Mouse (Mus musculus) layer of hippocampus, postnatal 10 days (tissue): ENCODE measurements around the gene Slc35a3. TPM values are rescaled to one million over a fixed set of nuclear protein-coding genes. Genes with fewer than 3 reads are reported as not detected.
"Not testable (repeated sequence)": the region's sequence is repeated elsewhere in the genome, so short reads cannot be mapped to it uniquely, and the experiment has no call there.

Experiments
- DNase-seq, 2 experiments: peaks; one replicate each; pipeline ENCODE4 v3.0.0; 2021; ENCODE audit warnings: low spot score in 2 of 2
- total RNA-seq, 2 experiments: library from RNA; stranded (reverse); gene quantifications; 2 replicates each; pipeline ENCODE4 v1.2.3; 2021

Gene Slc35a3
- total RNA-seq, 2 experiments from 2014 or later = 15.2 to 16.9 TPM

DNA sequence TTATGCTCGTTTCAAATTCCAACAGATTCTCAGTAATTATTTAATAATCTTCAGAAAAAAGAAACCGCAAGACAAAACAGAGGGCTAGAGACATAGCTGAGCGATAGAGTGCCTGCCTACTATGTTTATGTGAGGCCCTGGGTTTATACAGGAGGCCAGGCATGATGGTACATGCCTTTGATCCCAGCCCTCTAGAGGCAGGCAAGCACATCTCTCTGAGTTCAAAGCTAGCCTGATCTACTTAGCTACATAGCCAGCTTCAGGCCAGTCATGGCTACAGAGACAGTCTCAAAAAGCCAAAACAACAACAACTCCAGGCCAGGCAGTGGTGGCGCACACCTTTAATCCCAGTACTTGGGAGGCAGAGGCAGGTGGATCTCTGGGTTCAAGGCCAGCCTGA lies 11.0 kb downstream of the Slc35a3 start:
- no peak for DNase-seq

DNA sequence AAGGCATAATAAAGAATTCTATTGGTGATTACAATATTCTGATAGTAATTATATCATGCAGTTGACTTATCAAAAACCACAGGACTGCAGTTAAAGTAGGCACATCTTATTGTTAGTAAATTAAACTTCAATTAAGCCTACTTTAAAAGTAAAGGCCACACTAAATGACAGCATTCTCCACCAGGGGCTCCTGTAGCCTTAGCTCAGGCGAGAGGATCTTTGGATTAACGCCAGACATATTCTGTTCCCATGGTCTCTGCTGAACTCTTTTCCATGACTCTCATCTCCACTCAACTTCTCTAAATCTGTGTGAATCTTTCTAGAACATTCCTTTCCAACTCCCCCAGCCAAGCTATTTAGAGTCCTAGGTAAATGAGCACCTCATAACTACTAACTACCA lies 13.8 kb downstream of the Slc35a3 start:
- DNase-seq = no peak

DNA sequence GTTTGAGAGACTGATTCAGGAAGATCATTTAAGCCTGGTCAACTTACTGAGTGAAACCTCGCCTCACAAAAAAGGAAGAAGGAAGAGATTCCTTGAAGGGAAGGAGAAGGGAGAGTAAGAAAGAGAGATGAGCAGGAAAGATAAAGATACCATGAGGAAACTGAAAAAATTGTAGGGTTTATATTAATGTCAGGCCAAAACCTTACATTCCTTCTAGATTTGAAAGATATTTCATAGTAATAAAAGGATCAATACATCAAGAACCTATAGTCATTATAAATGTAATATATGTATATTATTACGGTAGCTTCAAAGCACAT lies 17.0 kb downstream of the Slc35a3 start:
- DNase-seq = no peak

DNA sequence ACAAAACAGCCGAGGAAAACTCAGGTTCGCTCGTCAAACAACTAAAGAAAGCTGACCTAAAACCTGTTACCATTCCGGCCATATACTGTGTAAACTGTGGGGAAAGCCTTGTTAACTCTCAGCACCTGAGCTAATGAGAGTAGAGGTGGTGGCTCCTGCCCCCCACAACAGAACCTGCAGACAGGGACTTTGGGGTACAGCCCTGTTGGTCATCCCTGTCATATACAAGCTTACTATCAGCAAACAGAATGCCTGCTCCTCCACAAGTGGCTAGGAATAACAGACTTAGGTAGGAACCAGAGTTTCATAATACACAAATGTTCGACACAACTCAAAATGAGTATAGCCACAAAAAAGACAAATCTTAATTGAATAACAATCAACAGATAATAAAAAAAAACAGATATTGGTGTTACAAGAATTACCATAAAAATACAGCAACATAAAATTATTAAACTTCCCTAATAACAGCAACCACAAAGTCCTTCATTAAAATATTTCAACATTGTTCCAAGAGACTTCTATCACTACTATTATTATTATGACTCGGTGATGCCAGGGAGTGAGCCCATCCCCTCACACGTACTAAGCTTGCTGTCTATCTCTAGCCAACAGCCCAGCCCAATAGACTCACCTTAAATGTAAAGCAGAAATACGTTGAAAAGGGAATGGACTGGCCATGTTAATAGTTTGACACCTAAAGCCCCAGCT lies 17.5 kb downstream of the Slc35a3 start:
- no peak for DNase-seq

DNA sequence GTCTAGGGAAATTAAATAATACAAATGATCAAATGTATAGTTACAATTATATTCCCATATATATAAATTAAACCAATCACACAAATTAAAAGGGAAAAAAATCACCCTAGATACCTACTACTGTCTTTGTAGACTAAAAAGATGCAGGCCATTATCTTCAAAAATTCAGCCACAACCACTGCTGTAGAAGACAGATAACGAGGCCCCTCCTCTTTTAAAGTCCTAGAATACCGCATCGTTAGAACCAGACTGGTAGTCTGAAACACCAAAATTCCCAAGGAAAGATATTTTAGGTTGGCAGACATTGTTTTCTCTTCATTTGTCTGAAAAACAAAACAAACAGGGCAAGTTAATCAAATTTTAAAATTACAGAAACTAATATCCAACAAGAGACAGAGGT lies 18.3 kb downstream of the Slc35a3 start:
- no peak for DNase-seq

DNA sequence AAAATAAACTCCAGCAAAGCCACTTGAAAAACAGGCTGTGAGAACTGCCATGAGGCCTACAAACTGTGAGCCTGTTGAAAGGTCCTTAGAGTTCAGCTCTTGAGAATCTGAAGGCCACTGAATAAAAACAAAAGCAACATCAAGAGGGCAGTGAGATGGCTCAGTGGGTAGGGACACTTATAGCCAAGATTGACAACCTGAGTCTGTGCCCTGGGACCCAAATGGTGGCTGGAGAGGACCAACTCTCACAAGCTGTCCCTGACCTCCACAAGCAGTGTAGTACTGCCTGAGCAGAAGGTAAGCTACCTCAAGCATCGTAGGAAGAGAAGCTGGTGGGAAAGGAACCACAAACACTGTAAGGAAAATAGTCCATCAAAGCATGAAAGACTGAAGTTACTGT lies 31.5 kb downstream of the Slc35a3 start, which contains the start of gene Gm43191:
TSS of gene Gm43191 (minus strand) at position 101 of the 400 bp plus-strand sequence.
- DNase-seq = no peak

DNA sequence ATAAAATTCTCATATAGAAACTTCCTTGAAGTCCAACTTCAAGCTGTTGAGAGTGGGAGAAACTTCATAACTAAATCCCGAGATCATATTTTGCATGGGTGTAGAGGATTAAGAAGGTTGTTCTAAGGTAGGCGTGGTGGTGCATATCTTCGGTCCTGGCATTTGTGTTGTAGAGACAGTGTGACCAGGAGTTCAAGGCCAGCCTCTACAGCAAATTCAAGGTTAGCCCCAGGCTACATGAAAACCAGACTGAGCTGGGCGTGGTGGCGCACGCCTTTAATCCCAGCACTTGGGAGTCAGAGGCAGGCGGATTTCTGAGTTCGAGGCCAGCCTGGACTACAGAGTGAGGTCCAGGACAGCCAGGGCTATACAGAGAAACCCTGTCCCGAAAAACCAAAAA lies 48.4 kb downstream of the Slc35a3 start:
- DNase-seq = not testable (repeated sequence)

DNA sequence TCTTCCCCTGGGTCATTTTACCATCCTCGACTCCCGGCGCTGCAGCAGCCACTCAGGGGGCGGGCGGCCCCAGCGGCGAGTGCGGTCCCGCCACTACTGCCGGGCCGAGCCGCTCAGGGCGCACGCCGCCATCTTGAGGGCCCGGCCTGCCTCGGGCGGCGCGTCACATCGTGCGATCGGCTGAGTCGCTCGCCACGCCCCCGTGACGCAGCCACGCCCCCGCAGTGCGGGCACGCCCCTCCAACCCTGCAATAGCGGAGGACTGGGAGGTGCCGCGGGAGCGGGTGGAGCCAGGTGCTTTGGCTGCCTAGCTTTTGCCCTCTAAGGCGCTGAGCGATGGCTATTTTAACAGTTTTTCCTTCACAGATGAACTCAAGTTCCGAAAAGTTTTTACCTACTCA lies 50.2 kb downstream of the Slc35a3 start, which contains the start of gene Mfsd14a:
TSS of gene Mfsd14a (minus strand) at position 215 of the 401 bp plus-strand sequence.
- peak; percentile 98 to 99 for DNase-seq

DNA sequence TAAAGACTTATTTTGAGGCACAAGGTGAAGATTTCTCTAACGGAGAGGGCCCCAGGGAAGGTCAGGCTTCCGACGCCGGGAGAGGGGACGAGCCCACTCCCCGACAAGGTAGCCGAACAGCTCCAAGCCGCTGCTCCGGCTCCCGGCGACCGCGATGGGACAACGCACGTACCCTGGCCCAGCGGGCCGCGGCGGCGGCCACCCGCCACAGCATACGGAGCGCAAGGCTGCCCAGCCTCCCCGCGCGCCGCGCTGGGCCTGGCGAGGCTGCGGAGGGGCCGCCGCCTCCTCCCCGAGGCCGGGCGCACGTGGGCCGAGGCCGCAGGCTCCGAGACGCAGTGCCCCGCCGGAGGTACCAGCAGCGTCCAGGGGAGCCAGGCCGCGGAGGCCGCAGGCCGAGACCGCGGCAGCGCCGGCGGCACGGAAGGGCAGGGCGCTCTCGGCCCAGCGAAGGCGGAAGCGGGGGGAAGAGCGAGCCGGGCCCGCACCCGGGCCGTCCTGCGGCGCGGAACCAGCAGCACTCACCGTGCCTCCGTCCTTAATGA lies 50.7 kb downstream of the Slc35a3 start:
- DNase-seq = no peak

DNA sequence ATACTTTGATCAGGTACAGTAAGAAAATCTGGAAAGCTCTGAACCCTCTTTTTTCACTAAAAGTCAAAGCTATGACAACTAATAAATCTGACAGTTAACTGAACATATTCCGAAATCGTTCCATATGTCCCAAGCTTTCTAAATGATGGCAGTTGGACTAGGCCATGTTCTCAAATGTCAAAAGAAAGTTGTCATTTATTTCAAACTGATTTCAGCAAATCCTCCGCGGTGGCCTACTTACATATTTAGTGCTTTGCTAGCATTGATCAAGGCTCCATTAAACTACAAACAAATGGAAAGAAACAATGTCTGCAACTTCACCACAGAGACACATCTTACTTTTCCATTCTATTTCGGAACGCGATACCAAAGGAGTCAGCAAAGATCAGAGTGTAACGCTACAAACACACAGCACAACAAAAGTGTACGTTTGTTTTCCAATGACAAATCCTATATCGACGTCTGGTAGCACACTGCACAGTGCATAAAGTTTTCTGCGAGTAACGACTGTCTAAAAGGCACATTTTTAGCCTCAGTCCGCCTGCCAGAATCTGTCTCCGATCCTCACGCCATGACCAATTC lies 51.3 kb downstream of the Slc35a3 start:
- no peak for DNase-seq

DNA sequence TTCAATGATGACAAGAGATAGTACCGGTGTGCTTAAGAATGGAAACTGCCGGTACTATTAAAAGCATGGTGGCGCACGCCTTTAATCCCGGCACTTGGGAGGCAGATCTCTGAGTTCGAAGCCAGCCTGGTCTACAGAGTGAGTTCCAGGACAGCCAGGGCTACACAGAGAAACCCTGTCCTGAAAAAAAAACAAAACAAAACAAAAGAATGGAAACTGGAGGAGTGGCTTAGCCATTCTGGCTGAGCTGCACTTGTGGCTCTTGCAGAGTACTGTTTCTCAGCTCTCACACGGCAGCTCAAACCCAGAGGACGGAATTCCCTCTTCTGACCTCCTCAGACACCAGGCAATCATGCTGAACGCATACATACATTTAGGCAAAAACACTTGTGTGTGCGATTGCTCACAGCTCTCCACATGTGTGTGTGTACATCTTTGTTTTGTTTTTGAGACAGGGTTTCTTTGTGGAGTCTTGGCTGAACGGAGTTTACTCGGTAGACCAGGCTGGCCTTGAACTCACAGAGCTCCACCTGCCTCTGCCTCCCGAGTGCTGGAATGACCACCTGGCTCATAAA lies 52.7 kb downstream of the Slc35a3 start:
- no peak for DNase-seq

DNA sequence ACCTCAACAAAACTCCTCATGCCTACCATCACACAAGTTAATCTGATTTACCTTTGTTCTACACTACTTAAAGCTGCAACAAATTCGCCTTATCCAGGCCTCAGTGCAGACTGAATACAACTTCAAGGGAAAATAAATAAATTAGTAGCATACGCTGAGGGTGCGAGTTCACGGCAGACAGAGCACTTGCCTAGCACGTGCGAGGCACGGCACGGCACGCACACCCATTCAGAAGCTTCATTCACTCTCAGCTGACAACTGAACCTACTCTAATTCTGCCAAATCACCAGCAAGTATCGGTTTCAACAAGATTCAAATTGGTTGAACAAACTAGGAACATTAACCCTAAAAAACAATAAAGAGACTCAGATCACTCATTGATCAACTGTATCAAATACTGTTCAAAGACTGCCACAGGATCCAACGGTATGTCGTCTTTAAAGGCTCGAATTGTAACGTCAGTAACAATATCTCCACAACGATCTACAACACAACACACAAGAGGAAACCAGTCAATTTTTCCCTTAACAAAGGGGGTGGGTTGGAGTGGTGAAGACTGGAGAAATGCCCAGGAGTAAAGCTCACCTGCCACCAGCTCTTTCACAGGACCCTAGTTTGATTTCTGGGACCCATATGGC lies 53.6 kb downstream of the Slc35a3 start:
- no peak for DNase-seq

DNA sequence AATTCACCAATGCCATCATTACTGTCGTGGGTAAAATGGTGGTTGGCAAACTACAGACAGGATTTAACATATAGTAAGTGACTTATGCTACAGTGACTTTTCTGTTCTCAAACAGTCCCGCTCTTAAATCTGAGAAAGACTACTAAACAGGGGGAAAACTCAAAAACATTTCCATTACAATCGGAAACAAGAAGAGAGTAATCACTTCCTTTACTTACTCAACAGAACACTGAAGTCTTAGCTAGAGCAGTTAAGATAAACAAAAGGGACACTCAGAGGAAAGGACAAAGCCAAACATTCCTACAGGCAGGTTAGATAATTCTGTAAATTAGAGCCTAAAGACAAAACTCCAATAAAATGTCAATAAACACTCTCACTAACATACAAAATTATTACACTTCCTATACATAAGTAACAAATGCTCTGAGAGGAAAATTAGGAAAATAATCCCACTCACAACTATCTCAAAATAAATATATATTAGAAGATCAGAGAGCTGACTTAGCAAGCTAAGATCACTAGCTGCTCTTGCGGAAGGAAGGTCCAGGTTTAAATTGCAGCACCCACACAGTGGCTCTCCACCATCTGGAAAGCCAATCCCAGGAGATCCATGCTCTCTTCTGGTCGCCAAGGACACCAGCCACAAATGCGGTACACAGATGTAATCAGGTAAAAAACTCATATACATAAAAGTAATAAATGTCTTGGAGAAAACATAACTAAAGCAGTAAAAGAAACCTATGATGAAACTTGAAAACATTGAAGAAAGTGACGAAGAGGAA lies 56.3 kb downstream of the Slc35a3 start:
- DNase-seq = no peak

DNA sequence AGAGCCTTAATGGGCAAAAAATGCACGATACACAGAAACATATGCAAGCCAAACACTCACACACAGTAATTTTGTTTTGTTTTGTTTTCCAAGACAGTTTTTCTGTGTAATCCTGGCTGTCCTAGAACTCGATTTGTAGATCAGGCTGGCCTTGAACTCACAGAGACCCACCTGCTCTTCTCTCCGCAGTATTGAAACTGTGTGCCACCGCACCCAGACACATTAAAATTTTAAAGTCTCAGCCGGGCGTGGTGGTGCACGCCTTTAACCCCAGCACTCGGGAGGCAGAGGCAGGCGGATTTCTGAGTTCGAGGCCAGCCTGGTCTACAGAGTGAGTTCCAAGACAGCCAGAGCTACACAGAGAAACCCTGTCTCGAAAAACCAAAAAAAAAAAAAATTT lies 58.6 kb downstream of the Slc35a3 start:
- DNase-seq = not testable (repeated sequence)

DNA sequence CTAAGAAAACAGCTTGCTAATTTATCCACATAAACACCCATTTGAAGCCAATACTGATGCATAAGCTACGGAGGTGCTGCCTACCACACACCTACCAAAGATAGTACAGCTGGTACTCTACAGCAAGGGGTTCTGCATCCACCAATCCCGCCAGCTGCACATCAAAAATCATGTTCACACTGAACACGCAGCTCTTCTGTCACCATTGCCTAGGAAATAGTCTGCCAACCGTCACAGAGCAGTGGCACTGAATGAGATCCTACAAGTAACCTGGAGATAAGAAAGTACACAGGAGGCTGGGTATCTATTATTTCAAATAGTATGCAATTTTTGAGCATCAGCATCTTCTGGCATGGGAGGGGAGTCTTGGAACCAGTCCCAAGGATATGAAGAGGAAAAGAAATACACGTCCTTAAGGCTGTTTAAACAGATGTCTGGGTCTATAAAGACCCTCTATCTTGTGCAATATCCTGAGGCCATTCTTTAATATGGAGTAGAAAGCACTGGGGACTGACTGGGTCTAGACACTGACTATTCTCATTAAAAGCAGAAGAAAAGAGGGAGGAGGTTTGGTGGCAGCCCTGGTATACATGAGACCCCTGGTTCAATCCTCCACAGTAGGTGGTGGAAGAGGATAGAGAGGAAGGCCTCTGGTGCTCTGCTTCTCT lies 59.2 kb downstream of the Slc35a3 start:
- DNase-seq = no peak

DNA sequence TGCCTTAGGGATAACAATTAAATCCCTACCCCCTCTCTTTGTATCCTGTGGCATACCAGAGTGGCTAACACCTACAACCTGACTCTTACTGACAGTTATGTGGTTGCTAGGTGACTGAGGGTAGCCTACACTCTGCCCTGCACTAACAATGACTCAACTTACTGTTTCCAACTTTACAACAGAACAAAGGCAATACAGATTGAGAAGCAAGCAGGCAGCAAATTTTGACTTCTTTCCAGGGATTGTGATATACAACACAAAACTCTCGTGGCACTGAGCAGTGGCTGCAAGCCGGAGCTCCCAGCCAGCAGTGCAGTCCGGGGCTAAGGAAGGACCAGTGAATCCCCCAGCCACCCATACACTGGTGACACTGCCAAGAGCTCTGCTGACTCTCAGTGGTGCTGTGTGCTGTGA lies 60.6 kb downstream of the Slc35a3 start:
- no peak for DNase-seq

DNA sequence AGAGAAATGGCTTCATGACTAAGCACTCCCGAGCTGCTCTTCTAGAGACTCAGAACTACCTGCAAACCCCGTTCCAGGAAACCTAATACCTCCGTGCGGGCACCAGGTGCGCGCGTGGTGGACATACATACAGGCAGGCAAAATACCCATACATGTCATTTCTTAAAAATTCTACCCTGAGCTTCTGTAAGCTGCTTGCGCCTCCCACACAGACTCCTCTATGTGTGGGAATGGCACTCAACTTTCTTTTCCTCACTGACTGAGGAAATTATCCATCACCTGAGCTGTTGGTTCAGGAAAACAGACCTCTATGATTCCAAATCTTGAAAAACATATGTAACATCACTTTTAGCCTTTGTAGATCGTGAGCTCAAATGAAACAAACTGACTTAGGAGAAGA lies 61.9 kb downstream of the Slc35a3 start:
- no peak for DNase-seq

DNA sequence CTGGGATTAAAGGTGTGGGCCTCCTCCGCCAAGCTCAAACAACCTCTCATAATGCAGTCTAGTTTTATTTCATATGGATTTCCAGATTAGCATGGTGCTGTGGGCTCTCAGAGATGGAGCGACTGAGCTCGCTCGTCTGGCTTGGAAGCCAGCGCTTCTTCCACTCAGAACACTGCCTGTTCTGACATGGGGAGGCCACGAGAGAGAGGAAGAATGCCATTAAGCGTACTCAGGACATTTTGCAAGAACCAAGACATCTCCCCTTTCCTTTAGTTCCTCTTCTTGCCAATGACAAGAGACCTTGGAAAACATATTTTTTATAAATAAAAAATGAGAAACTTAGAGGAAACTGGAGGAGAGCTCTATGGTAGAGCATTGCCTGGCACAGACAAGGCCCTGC lies 63.8 kb downstream of the Slc35a3 start:
- DNase-seq = no peak

DNA sequence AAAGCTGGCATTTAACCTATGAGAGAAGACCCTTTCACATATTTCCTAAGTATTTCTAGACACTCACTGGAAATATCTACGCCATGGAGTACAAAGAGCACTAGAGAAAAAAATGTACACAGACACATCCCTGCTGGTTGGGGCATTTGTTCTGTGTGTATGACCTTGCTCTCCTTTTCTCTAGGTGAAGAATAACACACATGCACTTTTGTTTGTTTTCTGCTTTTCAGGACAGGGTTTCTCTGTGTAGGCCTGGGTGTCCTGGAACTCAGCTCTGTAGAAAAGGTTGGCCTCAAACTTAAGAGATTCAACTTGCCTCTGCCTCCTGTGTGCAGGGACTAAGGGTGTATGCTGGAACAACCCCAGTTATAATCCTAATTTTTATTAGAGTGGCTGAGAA lies 66.2 kb downstream of the Slc35a3 start:
- DNase-seq = no peak

DNA sequence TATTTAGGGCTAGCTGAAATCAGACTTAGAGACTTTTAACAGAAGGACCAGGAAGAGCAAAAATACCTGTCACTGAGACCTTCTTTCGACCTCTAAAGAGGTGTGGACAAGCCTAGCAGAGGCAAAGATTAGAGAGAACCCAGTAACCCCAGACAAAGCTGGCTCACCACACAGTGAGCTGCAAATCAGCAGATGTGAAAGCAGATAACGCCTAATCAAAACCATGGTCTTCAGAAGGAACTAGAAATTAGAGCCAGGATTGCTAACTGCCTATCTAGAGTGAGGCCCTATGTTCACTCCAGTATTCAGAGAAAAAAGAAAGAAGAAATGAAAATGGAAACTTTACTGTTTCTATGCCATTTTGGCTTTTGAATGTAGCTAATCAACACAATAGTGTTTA lies 70.3 kb downstream of the Slc35a3 start:
- DNase-seq = no peak
